8 mouse cellular contexts compared by ENCODE assay signal in genomic region chr17:29269349-29269706, GRCm38 (mm10). TPM values are rescaled to one million over a fixed set of nuclear protein-coding genes. Genes with fewer than 3 reads are reported as not detected.
A peak's percentile ranks its signal among the peaks of the same experiment; 100 is the strongest.
DNase-seq lines count a peak whose midpoint lies in the region; ATAC-seq lines count a peak whose summit lies in the region.

No protein-coding gene starts in this region.

- H3K27me3 ChIP-seq in heart, embryonic 11.5 days (ENCODE audit: control insufficient read depth, insufficient read depth, low read length) = no peaks in the 10 kb centered on the region
- H3K27me3 ChIP-seq in forebrain, embryonic 11.5 days (ENCODE audit: control insufficient read depth, insufficient read depth, low read length) = no peaks in the 10 kb centered on the region
- H3K27me3 ChIP-seq in liver, embryonic 13.5 days = no peaks in the 10 kb centered on the region

- H3K36me3 ChIP-seq in heart, embryonic 11.5 days (ENCODE audit: control insufficient read depth, insufficient read depth, low read length) = no peaks in the 10 kb centered on the region
- no peaks in the 10 kb centered on the region for H3K36me3 ChIP-seq in forebrain, embryonic 11.5 days (ENCODE audit: control insufficient read depth, insufficient read depth, low read length)
- no peaks in the 10 kb centered on the region for H3K36me3 ChIP-seq in liver, embryonic 13.5 days

- no peaks in the 10 kb centered on the region for H3K9me3 ChIP-seq in heart, embryonic 11.5 days (replicated peaks; ENCODE audit: control insufficient read depth, low read length)
- H3K9me3 ChIP-seq in forebrain, embryonic 11.5 days (ENCODE audit: control insufficient read depth, low read length) = no peaks in the 10 kb centered on the region
- H3K9me3 ChIP-seq in liver, embryonic 13.5 days (replicated peaks) = no peaks in the 10 kb centered on the region

- H3K4me1 ChIP-seq in heart, embryonic 11.5 days (ENCODE audit: control insufficient read depth, insufficient read depth, low read length) = peaks cover 14% of the 10 kb centered on the region
- H3K4me1 ChIP-seq in forebrain, embryonic 11.5 days (replicated peaks; ENCODE audit: control insufficient read depth, insufficient read depth, low read length) = peaks cover 10% of the 10 kb centered on the region; the same call in 1 of the 2 replicates
- H3K4me1 ChIP-seq in liver, embryonic 13.5 days (replicated peaks) = peaks cover 51% of the 10 kb centered on the region

- peak overlapping the region; percentile 59 for H3K4me2 ChIP-seq in heart, embryonic 11.5 days
- peak overlapping the region; percentile 72 for H3K4me2 ChIP-seq in forebrain, embryonic 11.5 days (ENCODE audit: low read depth, low read length, severe bottlenecking)
- peak overlapping the region; percentile 86 for H3K4me2 ChIP-seq in liver, embryonic 13.5 days

- no peak for DNase-seq in heart, postnatal 36 days
- DNase-seq in CD4-positive helper T cell, adult 2 months (ENCODE audit: low read depth, low spot score) = peak; percentile 42
- no peak for DNase-seq in forebrain, embryonic 11.5 days (ENCODE audit: low spot score)
- no peak for DNase-seq in liver, embryonic 13.5 days
- DNase-seq in layer of hippocampus, postnatal 10 days (ENCODE audit: low spot score in 2 of 2) = no peak
- DNase-seq in gastrocnemius, adult 8-10 months (ENCODE audit: low spot score in 2 of 2) = no peak

- peak overlapping the region; percentile 95 for H3K27ac ChIP-seq in heart, embryonic 11.5 days (ENCODE audit: low read depth, low read length)
- peak overlapping the region; percentile 68; the same call in 1 of the 2 replicates for H3K27ac ChIP-seq in forebrain, embryonic 11.5 days (ENCODE audit: low read depth, low read length)
- H3K27ac ChIP-seq in liver, embryonic 13.5 days = peak overlapping the region; percentile 94

- intact Hi-C loops in heart, postnatal 36 days (cut with DNase I) = loop anchor here (2.0 to 5.0 kb wide), 3 partner anchors 77 to 243 kb away; partner anchors contain the start of genes Mtch1 and Pim1

- WGBS in heart, embryonic 11.5 days (ENCODE audit: insufficient replicate concordance) = 18% methylated on average over 10 of the region's 10 CpGs
- WGBS in forebrain, embryonic 11.5 days = 20% methylated on average over 10 of the region's 10 CpGs
- 10% methylated on average over 10 of the region's 10 CpGs for WGBS in liver, embryonic 13.5 days (ENCODE audit: insufficient replicate concordance)

- H3K4me3 ChIP-seq in heart, embryonic 11.5 days (ENCODE audit: low read depth, low read length) = peak overlapping the region; percentile 85
- H3K4me3 ChIP-seq in forebrain, embryonic 11.5 days (ENCODE audit: low read depth, low read length) = peak overlapping the region; percentile 71
- H3K4me3 ChIP-seq in liver, embryonic 13.5 days (replicated peaks) = peak overlapping the region; percentile 83

- ATAC-seq in heart, embryonic 11.5 days (replicated peaks; ENCODE audit: insufficient number of reproducible peaks, low FRiP score, low TSS enrichment) = no peak
- ATAC-seq in forebrain, embryonic 11.5 days (replicated peaks; ENCODE audit: low FRiP score) = no peak
- no peak for ATAC-seq in liver, embryonic 13.5 days (ENCODE audit: low read depth)
- no peak for ATAC-seq in megakaryocyte progenitor cell, adult 5-6 weeks (replicated peaks; ENCODE audit: poor library complexity)

- H3K9ac ChIP-seq in heart, embryonic 11.5 days (ENCODE audit: low read depth, low read length) = peak overlapping the region; percentile 96
- peak overlapping the region; percentile 89 for H3K9ac ChIP-seq in forebrain, embryonic 11.5 days (ENCODE audit: low read length)
- H3K9ac ChIP-seq in liver, embryonic 13.5 days = peak overlapping the region; percentile 94

RNA-seq across cellular contexts. Expression of gene BC004004, which starts 0.7 kb away (rescaled TPM):
- polyA plus RNA-seq in heart, embryonic 11.5 days (2014; fragmentation: Nextera tagmentation; extraction: Ambion mirVana) = 90.6 and 94.9 TPM in 2 replicates
- total RNA-seq in heart, postnatal 36 days (2021) = 100 to 1,000 TPM; 228 to 258 TPM
- 58.2 and 61.5 TPM in 2 replicates for polyA plus RNA-seq in forebrain, embryonic 11.5 days (2014; fragmentation: Nextera tagmentation; extraction: Ambion mirVana)
- polyA plus RNA-seq in liver, embryonic 13.5 days (2015; fragmentation: Nextera tagmentation; extraction: Ambion mirVana) = 54.2 and 55.3 TPM in 2 replicates
- 85.3 and 97.7 TPM in 2 replicates for total RNA-seq in megakaryocyte progenitor cell, adult 5-6 weeks (2015)
- 84.9 and 99.2 TPM in 2 replicates for total RNA-seq in megakaryocyte progenitor cell, adult 5-6 weeks (2017)
- total RNA-seq in layer of hippocampus, postnatal 10 days (2021) = 100 to 1,000 TPM in 1 of 2 experiments, 10 to 100 TPM in 1; 86.0 to 106 TPM
- 100 to 1,000 TPM; 107 to 140 (median 126) TPM for total RNA-seq in gastrocnemius, adult 8-10 months (2022)

RNA-seq across cellular contexts. Expression of gene Ppil1, which starts 5.3 kb away (rescaled TPM):
- polyA plus RNA-seq in heart, embryonic 11.5 days (2014; fragmentation: Nextera tagmentation; extraction: Ambion mirVana) = 117 and 135 TPM in 2 replicates
- total RNA-seq in heart, postnatal 36 days (2021) = 10 to 100 TPM; 27.0 to 27.2 TPM
- 180 and 188 TPM in 2 replicates for polyA plus RNA-seq in forebrain, embryonic 11.5 days (2014; fragmentation: Nextera tagmentation; extraction: Ambion mirVana)
- 117 and 120 TPM in 2 replicates for polyA plus RNA-seq in liver, embryonic 13.5 days (2015; fragmentation: Nextera tagmentation; extraction: Ambion mirVana)
- 67.3 and 73.9 TPM in 2 replicates for total RNA-seq in megakaryocyte progenitor cell, adult 5-6 weeks (2015)
- 82.0 and 103 TPM in 2 replicates for total RNA-seq in megakaryocyte progenitor cell, adult 5-6 weeks (2017)
- 10 to 100 TPM; 20.9 to 21.8 TPM for total RNA-seq in layer of hippocampus, postnatal 10 days (2021)
- 1 to 10 TPM; 4.8 to 8.3 (median 6.7) TPM for total RNA-seq in gastrocnemius, adult 8-10 months (2022)

RNA-seq across cellular contexts. Expression of gene Cpne5, which starts 31.4 kb away (rescaled TPM):
- polyA plus RNA-seq in heart, embryonic 11.5 days (2014; fragmentation: Nextera tagmentation; extraction: Ambion mirVana) = 24.0 and 28.8 TPM in 2 replicates
- 1 to 10 TPM; 2.8 to 4.6 TPM for total RNA-seq in heart, postnatal 36 days (2021)
- 5.5 and 6.8 TPM in 2 replicates for polyA plus RNA-seq in forebrain, embryonic 11.5 days (2014; fragmentation: Nextera tagmentation; extraction: Ambion mirVana)
- polyA plus RNA-seq in liver, embryonic 13.5 days (2015; fragmentation: Nextera tagmentation; extraction: Ambion mirVana) = 0.27 and 0.34 TPM in 2 replicates
- 0.64 and 0.90 TPM in 2 replicates for total RNA-seq in megakaryocyte progenitor cell, adult 5-6 weeks (2015)
- 0.96 and 3.5 TPM in 2 replicates for total RNA-seq in megakaryocyte progenitor cell, adult 5-6 weeks (2017)
- 10 to 100 TPM; 56.5 to 58.3 TPM for total RNA-seq in layer of hippocampus, postnatal 10 days (2021)
- not detected for total RNA-seq in gastrocnemius, adult 8-10 months (2022)

RNA-seq across cellular contexts. Expression of gene Pi16, which starts 48.2 kb away (rescaled TPM):
- polyA plus RNA-seq in heart, embryonic 11.5 days (2014; fragmentation: Nextera tagmentation; extraction: Ambion mirVana) = 0.55 and 1.7 TPM in 2 replicates
- total RNA-seq in heart, postnatal 36 days (2021) = 10 to 100 TPM; 35.9 to 42.4 TPM
- polyA plus RNA-seq in forebrain, embryonic 11.5 days (2014; fragmentation: Nextera tagmentation; extraction: Ambion mirVana) = 0.59 and 0.72 TPM in 2 replicates
- 0.30 and 0.32 TPM in 2 replicates for polyA plus RNA-seq in liver, embryonic 13.5 days (2015; fragmentation: Nextera tagmentation; extraction: Ambion mirVana)
- 3.5 and 4.8 TPM in 2 replicates for total RNA-seq in megakaryocyte progenitor cell, adult 5-6 weeks (2015)
- 5.8 and 8.5 TPM in 2 replicates for total RNA-seq in megakaryocyte progenitor cell, adult 5-6 weeks (2017)
- 1 to 10 TPM; 1.7 to 2.1 TPM for total RNA-seq in layer of hippocampus, postnatal 10 days (2021)
- total RNA-seq in gastrocnemius, adult 8-10 months (2022) = 10 to 100 TPM; 12.3 to 27.4 (median 16.7) TPM

Comparison
In these comparisons a context has a peak if more than half of its experiments do, and no peak if none do; other contexts are left out.
1. RNA of gene Cpne5, which starts 31.4 kb away (total RNA-seq): 56.5 to 58.3 TPM in layer of hippocampus, postnatal 10 days; 2.8 to 4.6 TPM in heart, postnatal 36 days, 0.64 to 3.5 TPM in megakaryocyte progenitor cell, adult 5-6 weeks and not detected in gastrocnemius, adult 8-10 months; every median in the first group is over 10 times any median in the second.
2. Peak in every context shown above with its lines, with median percentiles within 50 percentile points of each other: H3K27ac ChIP-seq, H3K4me2 ChIP-seq, H3K4me3 ChIP-seq and H3K9ac ChIP-seq.